Mouse (Mus musculus): ENCODE data around the gene Arl6ip6.

- TF ChIP-seq CTCF (IDR thresholded peaks at IDR 0.05 in 2 of 3, conservative IDR thresholded peaks at IDR 0.05 in 1 of 3; ENCODE audit: control insufficient read depth in 1 of 3, insufficient read depth in 1 of 3, low read depth in 2 of 3, low read length in 3 of 3, poor library complexity in 1 of 3, severe bottlenecking in 1 of 3) = no peak
- no peak for TF ChIP-seq POLR2AphosphoS2 (IDR thresholded peaks at IDR 0.05; ENCODE audit: low read length)
These were observed 4.9 kb downstream of the Arl6ip6 start for GRCm38 (mm10) chr2:53196431-53196830.

All from MEL (cell line).